Mouse (Mus musculus) heart, postnatal 0 days (tissue): ENCODE data around the gene Exoc4. TPM values are rescaled to one million over a fixed set of nuclear protein-coding genes. Genes with fewer than 3 reads are reported as not detected.

ENCODE experiments used
- ATAC-seq: fragments of 200-750 bp; cut with Nextera tagmentation; 2 replicates; pipeline ENCODE4 v1.8.0; 2017; ENCODE audit warnings: low read depth, moderate number of reproducible peaks, moderate library complexity; ENCODE audit not compliant: insufficient read depth
- DNase-seq: peaks from one replicate; pipeline ENCODE4 v3.0.0-alpha.2; 2016; ENCODE audit warnings: low spot score
- H3K27ac ChIP-seq: fragments of 300-500 bp; sonication (generic); 2 replicates; pipeline ENCODE4 v1.5.1; 2014; ENCODE audit warnings: low read depth, mild to moderate bottlenecking
- H3K27me3 ChIP-seq: fragments of 300-500 bp; sonication (generic); 2 replicates; pipeline ENCODE4 v1.6.1; 2014; ENCODE audit warnings: low read length, mixed read lengths; ENCODE audit not compliant: control insufficient read depth, insufficient read depth
- H3K36me3 ChIP-seq: fragments of 300-500 bp; sonication (generic); replicated peaks from 2 replicates; pipeline ENCODE4 v1.6.1; 2014; ENCODE audit warnings: low read length, mixed read lengths; ENCODE audit not compliant: control insufficient read depth, insufficient read depth
- H3K4me1 ChIP-seq: fragments of 300-500 bp; sonication (generic); 2 replicates; pipeline ENCODE4 v1.6.1; 2014; ENCODE audit warnings: antibody characterized with exemption; ENCODE audit not compliant: control insufficient read depth, insufficient read depth
- H3K4me2 ChIP-seq: fragments of 300-500 bp; sonication (generic); 2 replicates; pipeline ENCODE4 v1.6.1; 2014; ENCODE audit warnings: low read depth, mild to moderate bottlenecking, low read length, moderate library complexity
- H3K4me3 ChIP-seq: fragments of 300-500 bp; sonication (generic); 2 replicates; pipeline ENCODE4 v1.5.1; 2014; ENCODE audit warnings: low read depth, low read length
- H3K9ac ChIP-seq: fragments of 300-500 bp; sonication (generic); replicated peaks from 2 replicates; pipeline ENCODE4 v1.6.1; 2014; ENCODE audit warnings: low read depth, low read length, mixed read lengths
- H3K9me3 ChIP-seq: fragments of 300-500 bp; sonication (generic); replicated peaks from 2 replicates; pipeline ENCODE4 v1.6.1; 2016; ENCODE audit warnings: low read length; ENCODE audit not compliant: control insufficient read depth
- CTCF ChIP-seq: IDR thresholded peaks from 2 replicates; pipeline ENCODE4 v1.5.1; 2016; ENCODE audit warnings: antibody characterized with exemption, control low read depth, low read depth
- EP300 ChIP-seq: IDR thresholded peaks from 2 replicates; pipeline ENCODE4 v1.6.1; 2016; ENCODE audit warnings: antibody characterized with exemption, low read depth
- WGBS: fragments of 180-500 bp; shearing (Covaris S2); extraction: QIAGEN DNeasy Blood & Tissue Kit; methylation state at CpG from one replicate; pipeline ENCODE4 v1.1.7; 2014; 5-methylcytosine and 5-hydroxymethylcytosine counted together
- polyA plus RNA-seq: library from polyadenylated mRNA; unstranded; fragments of >200 nt; fragmentation: Nextera tagmentation; extraction: Ambion mirVana; gene quantifications from 2 replicates; pipeline ENCODE4 v1.2.1, GENCODE M21; 2015
- total RNA-seq: library from RNA; depleted of rRNA; stranded (reverse); fragments of >200 nt; gene quantifications from 2 replicates; pipeline ENCODE4 v1.2.3, GENCODE M21; 2014; ENCODE audit warnings: low replicate concordance

Exoc4 gene
- total and polyA plus RNA-seq, 2 experiments from 2014 or later, result 15.8 to 54.6 TPM

DNA sequence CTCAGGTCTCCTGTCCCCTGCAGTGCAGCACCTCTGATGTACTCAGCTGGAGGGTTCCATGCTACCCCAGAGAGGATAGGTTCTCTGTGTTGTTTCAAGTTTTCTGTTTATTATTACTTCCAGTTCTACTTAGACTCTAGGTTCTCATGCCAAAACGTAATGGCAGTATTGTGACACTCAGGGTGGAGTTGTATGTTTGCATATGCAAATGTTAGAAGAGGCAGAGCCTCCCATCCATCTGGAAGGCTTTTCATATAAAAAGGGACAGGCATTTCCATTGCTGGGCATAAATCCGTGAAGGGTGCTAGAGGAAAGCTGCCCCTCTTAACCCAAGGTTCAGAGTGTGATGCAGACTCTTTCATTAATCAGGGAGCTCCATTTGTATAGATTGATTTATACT, 205.5 kb downstream of the Exoc4 start:
- H3K36me3 ChIP-seq, result no peaks in the 10 kb centered on the region
- 63% methylated on average over 2 of the region's 2 CpGs for WGBS
- H3K4me1 ChIP-seq, result no peaks in the 10 kb centered on the region
- no peaks in the 10 kb centered on the region for H3K9me3 ChIP-seq
- H3K4me2 ChIP-seq, result no peak overlapping the region
- ATAC-seq (no peak), DNase-seq (no peak)
- no peak overlapping the region for H3K4me3 ChIP-seq
- TF ChIP-seq EP300 (no peak), CTCF (no peak)
- H3K27me3 ChIP-seq, result no peaks in the 10 kb centered on the region
- H3K27ac ChIP-seq, result no peak overlapping the region
- H3K9ac ChIP-seq, result no peak overlapping the region

DNA sequence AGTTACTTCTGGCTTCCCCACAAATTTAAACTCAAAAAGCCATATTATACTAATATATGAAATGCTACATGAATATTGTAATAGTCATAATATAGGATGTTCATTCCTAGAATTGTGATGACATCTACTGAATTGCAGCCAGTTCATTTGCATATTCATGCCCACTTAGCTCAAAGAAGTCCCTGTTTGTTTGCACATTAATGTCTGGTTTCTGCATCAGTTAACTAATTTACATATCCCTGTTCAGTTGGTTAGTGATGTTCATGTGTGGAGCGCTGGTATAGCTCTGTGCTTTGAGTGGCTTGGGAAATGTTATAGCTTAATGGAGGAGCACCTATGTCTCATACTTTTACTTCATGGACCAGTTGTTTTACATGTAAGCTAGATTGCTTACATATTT, 206.4 kb downstream of the Exoc4 start:
- Histone ChIP-seq H3K4me2 (no peak overlapping the region), H3K27me3 (no peaks in the 10 kb centered on the region), H3K9me3 (no peaks in the 10 kb centered on the region), H3K4me1 (no peaks in the 10 kb centered on the region), H3K4me3 (no peak overlapping the region), H3K36me3 (no peaks in the 10 kb centered on the region), H3K9ac (no peak overlapping the region), H3K27ac (no peak overlapping the region)
- no peak for ATAC-seq
- WGBS, result 98% methylated on average over 1 of the region's 1 CpGs
- TF ChIP-seq EP300 (no peak), CTCF (no peak)
- no peak for DNase-seq

DNA sequence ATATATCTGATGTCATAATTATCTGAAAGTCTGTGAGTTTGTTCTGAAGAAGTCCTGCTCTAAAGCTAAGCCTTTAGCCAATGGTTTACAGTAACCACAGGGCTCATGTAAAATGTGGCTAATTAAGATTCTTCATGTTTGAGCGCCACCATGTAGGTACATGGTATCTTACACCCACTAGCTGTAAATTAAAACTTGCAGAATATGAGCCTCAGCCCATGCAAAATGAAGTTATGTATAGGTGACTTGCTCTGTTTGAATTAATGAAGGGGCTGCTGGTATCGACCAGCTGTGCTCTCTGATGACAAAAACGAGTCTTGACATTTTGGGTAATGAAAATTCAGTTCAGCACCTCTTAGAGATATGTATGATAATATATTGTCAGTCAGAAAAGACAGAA, 216.0 kb downstream of the Exoc4 start:
- no peak overlapping the region for H3K4me2 ChIP-seq
- 81% methylated on average over 3 of the region's 3 CpGs for WGBS

GRCm38 (mm10) chr6:33465392-33465791, 216.5 kb downstream of the Exoc4 start:
- Histone ChIP-seq H3K4me3 (no peak overlapping the region), H3K36me3 (no peaks in the 10 kb centered on the region), H3K9me3 (no peaks in the 10 kb centered on the region), H3K4me2 (no peak overlapping the region), H3K27ac (no peak overlapping the region), H3K4me1 (no peaks in the 10 kb centered on the region), H3K9ac (no peak overlapping the region), H3K27me3 (no peaks in the 10 kb centered on the region)
- TF ChIP-seq CTCF (no peak), EP300 (no peak)
- no peak for ATAC-seq
- 76% methylated on average over 3 of the region's 3 CpGs for WGBS
- no peak for DNase-seq

More for the DNA sequence above, 216.0 kb downstream of the Exoc4 start:
- TF ChIP-seq CTCF, result no peak
- no peak for TF ChIP-seq EP300
- Histone ChIP-seq H3K27me3 (no peaks in the 10 kb centered on the region), H3K36me3 (no peaks in the 10 kb centered on the region), H3K4me3 (no peak overlapping the region), H3K9ac (no peak overlapping the region), H3K9me3 (no peaks in the 10 kb centered on the region), H3K27ac (no peak overlapping the region), H3K4me1 (no peaks in the 10 kb centered on the region)
- ATAC-seq (no peak), DNase-seq (no peak)

- no peaks in the 10 kb centered on the region for H3K27me3 ChIP-seq
Measured at GRCm38 (mm10) chr6:33466168-33466839, 217.4 kb downstream of the Exoc4 start.

GRCm38 (mm10) chr6:33468480-33468879, 219.6 kb downstream of the Exoc4 start:
- Histone ChIP-seq H3K27me3 (no peaks in the 10 kb centered on the region), H3K4me3 (no peak overlapping the region), H3K36me3 (no peaks in the 10 kb centered on the region), H3K4me2 (no peak overlapping the region), H3K9me3 (no peaks in the 10 kb centered on the region), H3K4me1 (no peaks in the 10 kb centered on the region), H3K27ac (no peak overlapping the region), H3K9ac (no peak overlapping the region)
- ATAC-seq (no peak), DNase-seq (no peak)
- TF ChIP-seq EP300, result no peak
- no peak for TF ChIP-seq CTCF
- WGBS, result 91% methylated on average over 5 of the region's 5 CpGs

More at GRCm38 (mm10) chr6:33466168-33466839, 217.4 kb downstream of the Exoc4 start:
- Histone ChIP-seq H3K9me3 (no peaks in the 10 kb centered on the region), H3K27ac (no peak overlapping the region), H3K4me1 (no peaks in the 10 kb centered on the region), H3K36me3 (no peaks in the 10 kb centered on the region), H3K9ac (no peak overlapping the region), H3K4me3 (no peak overlapping the region), H3K4me2 (no peak overlapping the region)
- no peak for TF ChIP-seq EP300
- TF ChIP-seq CTCF, result no peak
- ATAC-seq (no peak), DNase-seq (no peak)
- 84% methylated on average over 5 of the region's 5 CpGs for WGBS
